Comparison of ENCODE assay signal across 8 mouse cellular contexts in the genomic region with DNA sequence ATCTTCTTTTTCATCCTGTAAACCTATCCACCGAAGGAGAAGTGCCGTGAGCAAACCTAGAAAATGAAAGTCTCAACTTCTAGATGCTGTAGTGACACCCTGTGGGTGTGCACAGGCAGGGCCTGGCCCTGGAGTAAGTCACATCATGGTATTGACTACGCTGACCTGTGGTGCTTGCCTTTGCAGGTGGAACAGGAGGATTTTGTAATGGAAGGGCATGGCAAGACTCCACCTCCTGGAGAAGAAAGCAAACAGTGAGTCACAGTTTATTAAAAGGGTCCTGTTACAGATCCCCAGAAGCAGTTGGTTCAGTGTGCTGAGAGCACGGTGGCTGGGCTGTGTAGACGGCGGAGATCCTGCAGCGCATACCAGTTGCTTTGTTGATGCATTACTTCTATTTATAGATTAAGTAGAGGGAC.
DNase-seq lines count a peak whose midpoint lies in the region; ATAC-seq and TF ChIP-seq lines count a peak whose summit lies in the region.

No protein-coding gene starts in this region.

- peak; percentile 17 to 37 for DNase-seq in heart, adult 18-20 months
- DNase-seq in heart, adult 8-10 months (ENCODE audit: low spot score), result no peak
- peak; percentile 49 for DNase-seq in CD4-positive, CD25-positive, alpha-beta regulatory T cell, adult 2 months (ENCODE audit: low read depth, low spot score)
- DNase-seq in lung, postnatal 0 days (ENCODE audit: low spot score), result peak; percentile 84
- no peak for DNase-seq in right cerebral cortex, postnatal 25 days
- DNase-seq in layer of hippocampus, adult 18-20 months (ENCODE audit: low spot score in 2 of 2), result no peak
- no peak for DNase-seq in layer of hippocampus, postnatal 14 days (ENCODE audit: low spot score in 2 of 2)

- 0 out of 2 replicates have a peak overlapping the region, but pooled peaks have one; percentile 0 for H3K27ac ChIP-seq in heart, embryonic 12.5 days (ENCODE audit: poor library complexity, severe bottlenecking)
- H3K27ac ChIP-seq in lung, postnatal 0 days (ENCODE audit: low read length), result no peak overlapping the region

- peaks cover 10% of the 10 kb centered on the region; the same call in 1 of the 2 replicates for H3K4me1 ChIP-seq in heart, embryonic 12.5 days (replicated peaks)
- peaks cover 4% of the 10 kb centered on the region; the same call in 1 of the 2 replicates for H3K4me1 ChIP-seq in lung, postnatal 0 days (ENCODE audit: insufficient read depth, low read depth, low read length)

- no peak overlapping the region; the same call in 1 of the 2 replicates for H3K9ac ChIP-seq in heart, embryonic 12.5 days
- H3K9ac ChIP-seq in lung, postnatal 0 days (replicated peaks; ENCODE audit: low read depth), result no peak overlapping the region

- no peak overlapping the region for H3K4me3 ChIP-seq in heart, embryonic 12.5 days
- no peak overlapping the region for H3K4me3 ChIP-seq in lung, postnatal 0 days (ENCODE audit: low read depth, low read length)

- H3K27me3 ChIP-seq in heart, embryonic 12.5 days (replicated peaks), result no peaks in the 10 kb centered on the region
- no peaks in the 10 kb centered on the region for H3K27me3 ChIP-seq in lung, postnatal 0 days (replicated peaks; ENCODE audit: insufficient read depth, low read length)

- no peak for TF ChIP-seq EP300 in lung, postnatal 0 days (IDR thresholded peaks at IDR 0.05)

- H3K4me2 ChIP-seq in heart, embryonic 12.5 days, result peak overlapping the region; percentile 41
- H3K4me2 ChIP-seq in lung, postnatal 0 days (replicated peaks; ENCODE audit: low read depth, low read length), result no peak overlapping the region

- ATAC-seq in heart, embryonic 12.5 days (ENCODE audit: insufficient number of reproducible peaks, low FRiP score), result peak; percentile 36; the same call in 1 of the 2 replicates
- ATAC-seq in lung, postnatal 0 days, result peak; percentile 90

- no peaks in the 10 kb centered on the region for H3K9me3 ChIP-seq in heart, embryonic 12.5 days (replicated peaks)
- H3K9me3 ChIP-seq in lung, postnatal 0 days (ENCODE audit: low read length), result no peaks in the 10 kb centered on the region

- no peaks in the 10 kb centered on the region for H3K36me3 ChIP-seq in heart, embryonic 12.5 days
- H3K36me3 ChIP-seq in lung, postnatal 0 days (ENCODE audit: insufficient read depth, low read length), result no peaks in the 10 kb centered on the region

- peak; percentile 51 for TF ChIP-seq CTCF in lung, postnatal 0 days (IDR thresholded peaks at IDR 0.05)

- WGBS in heart, embryonic 12.5 days, result 36% methylated on average over 7 of the region's 7 CpGs
- 34% methylated on average over 7 of the region's 7 CpGs for WGBS in lung, postnatal 0 days

Comparison
In these comparisons a context has a peak if more than half of its experiments do, and no peak if none do; other contexts are left out.
1. DNase-seq: peak in heart, adult 18-20 months (2 of 2), CD4-positive, CD25-positive, alpha-beta regulatory T cell, adult 2 months (single experiment) and lung, postnatal 0 days (single experiment); none in heart, adult 8-10 months (single experiment), right cerebral cortex, postnatal 25 days (single experiment), layer of hippocampus, adult 18-20 months (0 of 2) and layer of hippocampus, postnatal 14 days (0 of 2).